Mouse (Mus musculus): ENCODE results near the gene Iqcf5. TPM values are rescaled to one million over a fixed set of nuclear protein-coding genes. Genes with fewer than 3 reads are reported as not detected.

The Iqcf5 gene
- polyA plus RNA-seq, 1 experiment from 2014 or later, result not detected

GRCm38 (mm10) chr9:106473753-106474105, 40.6 kb upstream of the Iqcf5 start:
- Histone ChIP-seq H3K27ac (no peak overlapping the region), H3K36me3 (no peaks in the 10 kb centered on the region), H3K4me2 (replicated peaks) (no peak overlapping the region), H3K4me3 (no peak overlapping the region), H3K9ac (0 out of 2 replicates have a peak overlapping the region, but pooled peaks have one; percentile 17), H3K27me3 (no peaks in the 10 kb centered on the region), H3K4me1 (peaks cover 42% of the 10 kb centered on the region), H3K9me3 (no peaks in the 10 kb centered on the region)
- 80% methylated on average over 5 of the region's 5 CpGs for WGBS
- ATAC-seq (ENCODE audit: insufficient number of reproducible peaks, insufficient read depth, low FRiP score, low TSS enrichment), result no peak

- Histone ChIP-seq H3K9me3 (no peaks in the 10 kb centered on the region), H3K27me3 (no peaks in the 10 kb centered on the region), H3K4me1 (peaks cover 42% of the 10 kb centered on the region), H3K4me3 (no peak overlapping the region), H3K4me2 (replicated peaks) (peak overlapping the region; percentile 21), H3K9ac (0 out of 2 replicates have a peak overlapping the region, but pooled peaks have one; percentile 17), H3K36me3 (no peaks in the 10 kb centered on the region), H3K27ac (no peak overlapping the region)
- no peak for ATAC-seq (ENCODE audit: insufficient number of reproducible peaks, insufficient read depth, low FRiP score, low TSS enrichment)
- 8% methylated on average over 6 of the region's 6 CpGs for WGBS
Observed at GRCm38 (mm10) chr9:106474456-106474855, 39.9 kb upstream of the Iqcf5 start.

- H3K4me1 ChIP-seq, result peaks cover 42% of the 10 kb centered on the region
- no peaks in the 10 kb centered on the region for H3K9me3 ChIP-seq
- no peaks in the 10 kb centered on the region for H3K27me3 ChIP-seq
- H3K9ac ChIP-seq, result no peak overlapping the region
- 57% methylated on average over 7 of the region's 7 CpGs for WGBS
- ATAC-seq (ENCODE audit: insufficient number of reproducible peaks, insufficient read depth, low FRiP score, low TSS enrichment), result no peak
- peak overlapping the region; percentile 21 for H3K4me2 ChIP-seq (replicated peaks)
- H3K4me3 ChIP-seq, result no peak overlapping the region
- no peak overlapping the region for H3K27ac ChIP-seq
- no peaks in the 10 kb centered on the region for H3K36me3 ChIP-seq
Observed at GRCm38 (mm10) chr9:106475046-106475445, 39.3 kb upstream of the Iqcf5 start.

DNA sequence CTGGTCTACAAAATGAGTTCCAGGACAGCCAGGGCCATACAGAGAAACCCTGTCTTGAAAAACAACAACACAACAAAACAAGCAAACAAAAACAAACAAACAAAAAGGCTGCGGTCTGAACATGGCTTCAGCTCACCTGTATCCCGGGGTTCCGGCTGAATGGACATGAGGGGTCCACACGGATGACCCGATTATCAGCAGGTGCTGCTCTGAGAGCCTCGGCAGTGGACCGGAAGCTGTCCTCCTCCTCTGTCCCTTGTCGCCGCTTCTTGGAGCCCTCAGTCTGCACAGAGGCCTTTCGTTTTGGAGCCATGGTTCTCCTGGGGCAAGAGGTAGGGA, 38.7 kb upstream of the Iqcf5 start, which contains the start of gene Rrp9:
TSS of gene Rrp9 (plus strand) at position 301 of the 339 bp plus-strand sequence.
- Histone ChIP-seq H3K27ac (peak within 1 kb of the TSS; percentile 70), H3K9me3 (no peaks in the 10 kb centered on the region), H3K9ac (peak within 1 kb of the TSS; percentile 19), H3K4me2 (replicated peaks) (peak within 1 kb of the TSS; percentile 27), H3K36me3 (peaks cover 4% of the 10 kb centered on the region; the same call in 1 of the 2 replicates), H3K27me3 (no peaks in the 10 kb centered on the region), H3K4me3 (peak within 1 kb of the TSS; percentile 83; the same call in 1 of the 2 replicates), H3K4me1 (peaks cover 42% of the 10 kb centered on the region)
- WGBS, result 87% methylated on average over 10 of the region's 10 CpGs
- ATAC-seq (ENCODE audit: insufficient number of reproducible peaks, insufficient read depth, low FRiP score, low TSS enrichment), result no peak

GRCm38 (mm10) chr9:106476002-106476923, 38.1 kb upstream of the Iqcf5 start:
- peaks cover 42% of the 10 kb centered on the region for H3K4me1 ChIP-seq
- H3K4me2 ChIP-seq (replicated peaks), result peak overlapping the region; percentile 27
- H3K9me3 ChIP-seq, result no peaks in the 10 kb centered on the region
- WGBS, result 27% methylated on average over 16 of the region's 16 CpGs
- peaks cover 10% of the 10 kb centered on the region; the same call in 1 of the 2 replicates for H3K36me3 ChIP-seq
- no peaks in the 10 kb centered on the region for H3K27me3 ChIP-seq
- H3K4me3 ChIP-seq, result peak overlapping the region; percentile 83; the same call in 1 of the 2 replicates
- H3K9ac ChIP-seq, result peak overlapping the region; percentile 19
- peak overlapping the region; percentile 70 for H3K27ac ChIP-seq
- ATAC-seq (ENCODE audit: insufficient number of reproducible peaks, insufficient read depth, low FRiP score, low TSS enrichment), result peak; percentile 16

DNA sequence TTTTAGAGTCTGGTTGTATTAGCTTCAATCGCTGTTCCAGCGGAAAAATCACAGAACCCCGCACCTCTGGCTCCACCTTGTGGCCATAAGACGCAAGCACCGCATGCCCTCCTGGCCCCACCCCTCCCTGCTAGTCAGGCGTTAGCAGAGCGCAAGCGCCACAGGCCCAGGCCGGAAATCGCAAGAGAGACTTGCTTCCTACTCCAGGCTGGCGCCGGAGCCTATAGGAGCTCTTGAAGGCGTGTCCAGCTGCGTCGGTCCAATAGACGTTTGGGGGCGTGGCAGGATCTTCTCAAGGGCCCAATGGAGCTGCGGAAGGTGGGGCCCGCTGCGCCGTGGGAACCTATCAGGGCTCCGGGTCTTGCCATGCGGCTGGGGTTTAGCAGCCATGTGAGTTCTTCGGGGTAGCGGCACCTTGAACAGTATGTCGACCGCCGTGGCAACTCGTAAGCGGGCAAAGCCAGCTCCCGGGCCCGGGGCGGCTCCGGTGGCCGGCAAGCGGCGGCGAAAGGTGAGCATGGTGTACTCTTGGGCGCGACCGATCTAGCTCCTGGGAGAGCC, 37.4 kb upstream of the Iqcf5 start, which contains the start of gene Parp3:
TSS of gene Parp3 (minus strand) at position 26 of the 561 bp plus-strand sequence.
- Histone ChIP-seq H3K4me3 (peak within 1 kb of the TSS; percentile 83), H3K9ac (peak within 1 kb of the TSS; percentile 71), H3K27me3 (no peaks in the 10 kb centered on the region), H3K4me1 (peaks cover 36% of the 10 kb centered on the region), H3K4me2 (replicated peaks) (peak within 1 kb of the TSS; percentile 94), H3K27ac (peak within 1 kb of the TSS; percentile 70), H3K36me3 (peaks cover 15% of the 10 kb centered on the region), H3K9me3 (no peaks in the 10 kb centered on the region)
- under 1% methylated on average over 41 of the region's 41 CpGs for WGBS
- ATAC-seq (ENCODE audit: insufficient number of reproducible peaks, insufficient read depth, low FRiP score, low TSS enrichment), result peak; percentile 96

DNA sequence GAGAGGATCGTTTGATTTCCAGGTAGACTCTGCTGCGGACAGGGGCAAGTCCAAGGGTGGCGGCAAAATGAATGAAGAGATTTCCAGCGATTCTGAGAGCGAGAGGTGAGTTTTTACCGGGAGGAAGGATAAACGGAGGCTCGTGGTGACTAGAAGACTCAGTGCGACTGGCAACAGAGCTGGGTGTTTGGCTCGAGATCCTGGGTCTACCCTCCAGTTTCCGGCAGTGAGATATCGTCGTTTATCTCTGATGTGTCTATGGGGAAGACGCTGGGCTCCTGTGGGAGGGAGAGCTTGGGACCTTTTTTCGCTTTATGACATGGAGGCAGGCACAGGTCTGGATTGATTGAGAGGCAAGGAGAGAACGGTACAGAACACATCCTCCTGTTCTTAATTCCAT, 36.7 kb upstream of the Iqcf5 start:
- Histone ChIP-seq H3K4me3 (peak overlapping the region; percentile 83), H3K27me3 (no peaks in the 10 kb centered on the region), H3K9me3 (no peaks in the 10 kb centered on the region), H3K36me3 (peaks cover 21% of the 10 kb centered on the region), H3K4me1 (peaks cover 30% of the 10 kb centered on the region), H3K4me2 (replicated peaks) (peak overlapping the region; percentile 94), H3K9ac (peak overlapping the region; percentile 71), H3K27ac (no peak overlapping the region)
- 3% methylated on average over 16 of the region's 16 CpGs for WGBS
- ATAC-seq (ENCODE audit: insufficient number of reproducible peaks, insufficient read depth, low FRiP score, low TSS enrichment), result no peak

GRCm38 (mm10) chr9:106478101-106478500, 36.3 kb upstream of the Iqcf5 start:
- WGBS, result 80% methylated on average over 9 of the region's 9 CpGs
- Histone ChIP-seq H3K36me3 (peaks cover 26% of the 10 kb centered on the region), H3K4me2 (replicated peaks) (peak overlapping the region; percentile 94), H3K9ac (peak overlapping the region; percentile 71), H3K4me1 (peaks cover 30% of the 10 kb centered on the region), H3K9me3 (no peaks in the 10 kb centered on the region), H3K27me3 (no peaks in the 10 kb centered on the region), H3K4me3 (peak overlapping the region; percentile 83), H3K27ac (no peak overlapping the region)
- no peak for ATAC-seq (ENCODE audit: insufficient number of reproducible peaks, insufficient read depth, low FRiP score, low TSS enrichment)

- Histone ChIP-seq H3K4me2 (replicated peaks) (no peak overlapping the region), H3K27ac (no peak overlapping the region), H3K9me3 (no peaks in the 10 kb centered on the region), H3K27me3 (no peaks in the 10 kb centered on the region), H3K4me1 (peaks cover 15% of the 10 kb centered on the region), H3K4me3 (no peak overlapping the region), H3K36me3 (peaks cover 47% of the 10 kb centered on the region), H3K9ac (no peak overlapping the region)
- 90% methylated on average over 7 of the region's 7 CpGs for WGBS
- ATAC-seq (ENCODE audit: insufficient number of reproducible peaks, insufficient read depth, low FRiP score, low TSS enrichment), result no peak
Observed at GRCm38 (mm10) chr9:106480541-106480940, 33.8 kb upstream of the Iqcf5 start.

- no peak overlapping the region for H3K9ac ChIP-seq
- no peaks in the 10 kb centered on the region for H3K27me3 ChIP-seq
- H3K4me2 ChIP-seq (replicated peaks), result no peak overlapping the region
- WGBS, result 95% methylated on average over 15 of the region's 15 CpGs
- H3K27ac ChIP-seq, result no peak overlapping the region
- no peaks in the 10 kb centered on the region for H3K9me3 ChIP-seq
- peaks cover 53% of the 10 kb centered on the region for H3K36me3 ChIP-seq
- H3K4me3 ChIP-seq, result no peak overlapping the region
- peaks cover 13% of the 10 kb centered on the region for H3K4me1 ChIP-seq
- ATAC-seq (ENCODE audit: insufficient number of reproducible peaks, insufficient read depth, low FRiP score, low TSS enrichment), result no peak
Observed at GRCm38 (mm10) chr9:106481075-106481474, 33.3 kb upstream of the Iqcf5 start.

- 89% methylated on average over 13 of the region's 13 CpGs for WGBS
- no peak overlapping the region for H3K4me2 ChIP-seq (replicated peaks)
- H3K36me3 ChIP-seq, result peaks cover 57% of the 10 kb centered on the region
- H3K4me1 ChIP-seq, result peaks cover 7% of the 10 kb centered on the region
- no peak overlapping the region for H3K4me3 ChIP-seq
- no peaks in the 10 kb centered on the region for H3K9me3 ChIP-seq
- no peak for ATAC-seq (ENCODE audit: insufficient number of reproducible peaks, insufficient read depth, low FRiP score, low TSS enrichment)
- no peaks in the 10 kb centered on the region for H3K27me3 ChIP-seq
- no peak overlapping the region for H3K27ac ChIP-seq
- no peak overlapping the region for H3K9ac ChIP-seq
Observed at GRCm38 (mm10) chr9:106481676-106482075, 32.7 kb upstream of the Iqcf5 start.

Measured in embryonic facial prominence, embryonic 12.5 days (tissue).